In genomic region chr11:98623981-98624380, GRCm38 (mm10) we compare ENCODE assay signal across 30 mouse cellular contexts. TPM values are rescaled to one million over a fixed set of nuclear protein-coding genes. Genes with fewer than 3 reads are reported as not detected.
"Had no signal": no experiment of that assay in that cellular context is flagged by ENCODE, and none has a peak within 500 bp of the region (broad histone marks: within the 10 kb centered on the region; RNA-seq: fewer than 3 reads in every experiment).

No protein-coding gene starts in this region.

RNA-seq across cellular contexts. Expression of gene Gm12355, which starts 1.5 kb away (rescaled TPM):
- polyA plus RNA-seq: erythroblast, embryonic 14.5 days; gonadal fat pad, adult 2 months; heart, adult 2 months had no signal

RNA-seq across cellular contexts. Expression of gene Gsdma3, which starts 2.2 kb away (rescaled TPM):
- total RNA-seq: common myeloid progenitor, adult 5-6 weeks; forebrain, postnatal 0 days; granulocyte monocyte progenitor cell, adult 5-6 weeks had no signal
- polyA plus RNA-seq: cortical plate, adult 2 months; embryonic facial prominence, embryonic 10.5 days; embryonic facial prominence, embryonic 11.5 days; embryonic facial prominence, embryonic 12.5 days; embryonic facial prominence, embryonic 13.5 days; embryonic facial prominence, embryonic 14.5 days; embryonic facial prominence, embryonic 15.5 days; erythroblast, embryonic 14.5 days; forebrain, embryonic 10.5 days; forebrain, embryonic 11.5 days; forebrain, embryonic 12.5 days; forebrain, embryonic 13.5 days; forebrain, embryonic 14.5 days; forebrain, embryonic 15.5 days; forebrain, embryonic 16.5 days; forebrain, postnatal 0 days; frontal cortex, adult 2 months; gonadal fat pad, adult 2 months; heart, adult 2 months had no signal

RNA-seq across cellular contexts. Expression of gene Gsdma2, which starts 22.6 kb away (rescaled TPM):
- total RNA-seq: common myeloid progenitor, adult 5-6 weeks; forebrain, postnatal 0 days; gastrocnemius, postnatal 10 days; gastrocnemius, postnatal 14 days; gastrocnemius, postnatal 25 days; gastrocnemius, postnatal 4 days; granulocyte monocyte progenitor cell, adult 5-6 weeks; heart, adult 18-20 months; heart, adult 2 months had no signal
- polyA plus RNA-seq: cortical plate, adult 2 months; embryonic facial prominence, embryonic 10.5 days; embryonic facial prominence, embryonic 11.5 days; embryonic facial prominence, embryonic 12.5 days; embryonic facial prominence, embryonic 13.5 days; embryonic facial prominence, embryonic 14.5 days; embryonic facial prominence, embryonic 15.5 days; erythroblast, embryonic 14.5 days; forebrain, embryonic 10.5 days; forebrain, embryonic 11.5 days; forebrain, embryonic 12.5 days; forebrain, embryonic 13.5 days; forebrain, embryonic 14.5 days; forebrain, embryonic 15.5 days; forebrain, embryonic 16.5 days; frontal cortex, adult 2 months; gonadal fat pad, adult 2 months; heart, adult 2 months had no signal

RNA-seq across cellular contexts. Expression of gene Lrrc3c, which starts 25.9 kb away (rescaled TPM):
- total RNA-seq: common myeloid progenitor, adult 5-6 weeks; forebrain, postnatal 0 days; gastrocnemius, adult 18-20 months; gastrocnemius, adult 2 months; gastrocnemius, adult 8-10 months; gastrocnemius, postnatal 10 days; gastrocnemius, postnatal 14 days; gastrocnemius, postnatal 25 days; gastrocnemius, postnatal 36 days; gastrocnemius, postnatal 4 days; granulocyte monocyte progenitor cell, adult 5-6 weeks; heart, adult 18-20 months; heart, adult 2 months had no signal
- polyA plus RNA-seq: cortical plate, adult 2 months; embryonic facial prominence, embryonic 10.5 days; embryonic facial prominence, embryonic 11.5 days; embryonic facial prominence, embryonic 12.5 days; embryonic facial prominence, embryonic 13.5 days; embryonic facial prominence, embryonic 14.5 days; embryonic facial prominence, embryonic 15.5 days; erythroblast, embryonic 14.5 days; forebrain, embryonic 10.5 days; forebrain, embryonic 11.5 days; forebrain, embryonic 12.5 days; forebrain, embryonic 13.5 days; forebrain, embryonic 14.5 days; forebrain, embryonic 15.5 days; forebrain, embryonic 16.5 days; forebrain, postnatal 0 days; frontal cortex, adult 2 months; gonadal fat pad, adult 2 months; heart, adult 2 months had no signal
